Mouse (Mus musculus) kidney, postnatal 14 days (tissue): ENCODE data around the gene Slc44a3.

Source experiments
- DNase-seq: peaks from one replicate; pipeline ENCODE4 v3.0.0; 2022; ENCODE audit warnings: mixed read lengths

Gene Slc44a3

DNA sequence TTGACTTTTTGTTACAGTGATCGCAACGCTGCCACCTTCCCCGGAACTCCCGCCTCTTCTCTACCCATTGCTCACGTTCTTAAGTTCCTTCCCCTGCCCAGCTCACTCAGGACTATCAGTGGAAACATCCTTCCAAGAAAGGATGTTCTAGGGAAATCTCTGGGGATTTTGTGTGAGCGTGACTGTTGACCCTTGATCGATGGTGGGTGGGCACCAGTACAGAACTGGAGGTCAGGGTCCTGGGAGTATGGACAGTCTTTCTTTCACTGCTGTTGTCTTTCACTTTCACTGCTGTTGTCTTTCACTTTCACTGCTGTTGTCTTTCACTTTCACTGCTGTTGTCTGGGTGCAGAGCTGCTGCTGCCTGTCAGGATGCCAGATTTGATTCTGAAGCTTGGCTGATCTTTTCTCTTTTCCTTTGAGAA, 38.2 kb downstream of the Slc44a3 start:
- DNase-seq = no peak

DNA sequence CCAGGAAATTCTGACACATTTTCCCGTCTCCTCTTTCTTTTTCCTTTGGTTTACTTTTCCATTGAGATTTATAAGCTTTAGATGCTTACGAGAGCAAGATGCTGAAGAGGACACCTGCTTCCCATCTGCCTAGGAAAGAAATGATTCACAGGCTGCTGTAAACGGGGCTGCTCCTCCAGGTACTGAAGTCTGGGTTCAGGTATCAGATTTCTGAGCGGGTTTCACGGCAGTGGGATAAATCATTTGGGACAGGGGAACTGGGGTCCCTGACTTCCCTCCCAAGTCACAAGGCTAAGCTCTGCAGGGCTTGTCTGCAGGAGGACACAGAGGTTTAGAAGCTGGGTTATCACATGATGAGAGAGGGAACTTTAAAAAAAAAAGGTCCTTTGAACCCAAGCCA, 40.2 kb downstream of the Slc44a3 start:
- no peak for DNase-seq

DNA sequence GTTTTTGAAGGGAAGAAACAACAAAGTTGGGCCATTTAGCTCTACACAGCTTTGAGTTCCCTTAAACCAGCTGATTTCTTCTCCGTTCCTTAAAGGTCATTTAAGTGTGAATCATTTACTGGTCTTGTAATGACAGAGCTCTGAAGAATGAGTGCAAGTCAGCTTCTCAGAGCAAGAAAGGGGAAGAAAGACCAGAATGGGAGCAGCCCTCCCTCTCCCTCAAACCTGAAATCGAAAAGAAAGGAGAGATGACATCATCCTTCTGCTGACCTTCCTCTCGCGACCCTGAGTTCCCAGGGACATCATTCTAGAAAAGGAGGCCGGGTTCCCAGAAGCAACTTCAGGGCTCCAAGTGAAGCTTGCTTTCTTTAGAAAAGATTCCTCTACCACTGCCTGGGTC, 41.3 kb downstream of the Slc44a3 start:
- DNase-seq = no peak

DNA sequence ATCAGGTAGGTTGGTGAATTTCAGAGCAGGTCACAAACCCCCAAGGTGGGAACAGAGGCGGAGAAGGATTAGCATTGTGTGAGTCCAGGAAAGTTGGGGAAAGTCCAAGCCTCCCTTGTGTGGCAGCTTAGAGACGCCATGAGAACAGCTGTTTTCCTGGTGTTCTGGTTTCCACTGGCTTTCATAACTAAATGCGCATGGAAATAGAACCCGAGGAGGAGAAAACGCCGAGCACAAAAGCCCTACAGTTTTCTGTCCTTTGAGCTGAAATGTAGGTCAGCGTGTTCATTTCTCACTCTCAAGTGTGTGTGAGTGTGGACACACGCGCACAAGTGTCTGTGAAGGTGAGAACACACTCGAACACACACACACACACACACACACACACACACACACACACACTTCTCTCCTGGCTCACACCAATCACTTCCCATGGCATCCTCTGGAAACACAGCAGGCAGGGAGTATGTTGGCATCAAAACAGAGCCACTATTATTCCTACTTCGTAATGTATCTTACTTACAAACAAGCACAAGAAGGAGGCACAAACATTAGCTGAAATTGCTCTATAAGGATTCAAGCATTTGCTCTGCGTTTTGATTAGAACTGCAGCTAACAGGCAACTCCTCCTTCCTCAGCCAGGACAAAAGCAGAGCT, 42.6 kb downstream of the Slc44a3 start:
- DNase-seq = peak; percentile 27

DNA sequence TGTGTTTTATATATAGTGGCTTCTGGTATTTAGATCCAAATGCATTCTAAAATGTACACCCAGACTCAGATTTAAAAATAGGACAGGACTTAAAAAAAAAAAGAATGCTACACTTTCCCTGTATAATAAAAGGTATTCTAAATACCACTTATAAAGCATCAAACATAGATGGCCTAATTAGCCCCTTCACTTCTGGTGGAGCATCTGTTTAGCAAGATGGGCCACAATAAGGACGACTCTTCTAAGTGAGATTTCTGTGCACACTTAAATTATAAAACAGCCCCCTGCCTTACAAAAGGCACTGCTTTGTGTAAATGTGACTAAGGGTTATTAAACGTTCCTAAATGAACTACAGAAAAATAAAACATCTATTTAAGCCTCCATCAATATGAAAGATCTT, 47.0 kb downstream of the Slc44a3 start:
- DNase-seq = no peak

DNA sequence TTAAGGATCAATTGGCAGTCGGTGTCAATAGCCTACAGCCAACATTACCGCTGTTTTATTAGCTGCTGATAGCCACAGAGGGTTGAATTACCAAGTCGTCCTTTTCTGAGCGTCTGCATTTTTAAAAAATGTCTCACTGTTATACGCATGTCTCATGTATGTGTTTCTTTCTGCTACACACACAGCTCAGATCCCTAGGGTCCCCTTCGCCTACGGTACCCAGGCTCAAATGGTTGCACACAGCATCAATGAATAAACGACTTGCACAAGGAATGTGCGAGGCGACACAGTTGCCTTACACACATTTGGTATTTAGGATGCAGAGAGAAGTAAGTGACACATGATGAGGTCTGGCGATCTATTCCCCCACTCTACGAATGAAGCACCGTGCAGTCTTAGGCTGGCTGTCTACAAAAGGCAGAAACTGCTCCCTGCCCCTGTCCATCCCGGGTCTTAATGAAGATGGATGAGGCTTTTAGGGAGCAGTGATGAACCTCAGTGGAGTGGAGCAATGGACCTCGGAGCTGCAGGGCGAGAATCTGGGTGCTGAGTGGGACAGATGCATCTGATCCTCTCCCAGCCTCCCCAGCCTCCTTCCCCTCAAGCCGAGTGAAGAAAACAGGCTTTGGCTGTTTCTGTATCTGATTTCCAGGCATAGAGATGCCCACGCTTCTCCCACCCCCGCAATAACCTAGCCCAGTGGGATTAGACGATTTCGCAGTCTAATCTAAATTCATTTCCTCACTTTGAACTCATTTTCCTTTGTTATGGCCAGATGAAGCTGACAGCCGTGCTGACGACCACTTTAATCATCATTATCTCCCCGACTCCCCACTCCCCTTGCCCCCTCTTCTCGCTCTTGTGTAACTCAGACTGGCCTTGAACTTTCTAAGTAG, 48.7 kb downstream of the Slc44a3 start:
- no peak for DNase-seq

DNA sequence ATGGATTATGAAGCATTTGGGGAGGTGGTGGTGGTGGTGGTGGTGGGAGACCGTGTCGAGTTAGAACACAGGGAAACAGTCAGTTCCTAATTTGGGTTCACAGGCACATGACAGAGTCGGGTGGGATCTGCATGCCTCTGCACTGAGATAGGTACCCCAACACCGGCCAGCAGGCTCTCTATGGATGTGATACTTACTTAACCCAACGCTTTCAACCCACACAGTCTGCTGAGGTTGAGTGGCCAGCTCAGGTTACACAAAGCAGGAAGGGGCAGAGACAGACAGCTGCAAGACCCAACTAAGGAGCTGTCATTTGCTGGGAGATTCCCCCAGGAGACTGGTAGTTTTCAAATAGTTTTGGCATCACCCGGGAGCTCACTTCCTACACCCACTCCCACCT, 50.6 kb downstream of the Slc44a3 start:
- no peak for DNase-seq

DNA sequence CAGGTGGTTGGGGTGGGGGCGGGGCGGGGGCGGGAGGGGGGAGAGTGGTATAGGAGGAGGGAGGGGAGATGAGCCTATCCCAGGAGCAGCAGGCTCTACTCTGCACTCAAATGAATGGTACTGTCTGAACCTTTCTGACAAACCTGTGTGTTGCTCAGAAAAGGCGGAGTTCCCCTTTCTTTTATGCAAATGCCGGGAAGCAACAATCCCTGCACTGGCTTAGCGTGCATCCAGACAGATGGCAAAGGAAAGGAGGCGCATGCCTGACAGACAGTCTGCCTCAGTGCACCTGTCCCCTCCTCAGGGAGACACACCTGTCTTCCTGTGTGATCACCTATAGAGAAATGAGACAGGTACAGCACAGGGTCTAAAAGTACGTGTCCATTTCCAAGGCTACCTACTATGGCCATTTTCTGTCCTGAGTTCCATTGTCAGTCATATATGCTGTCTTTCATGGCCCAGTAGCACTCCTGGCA, 51.2 kb downstream of the Slc44a3 start:
- DNase-seq = no peak

DNA sequence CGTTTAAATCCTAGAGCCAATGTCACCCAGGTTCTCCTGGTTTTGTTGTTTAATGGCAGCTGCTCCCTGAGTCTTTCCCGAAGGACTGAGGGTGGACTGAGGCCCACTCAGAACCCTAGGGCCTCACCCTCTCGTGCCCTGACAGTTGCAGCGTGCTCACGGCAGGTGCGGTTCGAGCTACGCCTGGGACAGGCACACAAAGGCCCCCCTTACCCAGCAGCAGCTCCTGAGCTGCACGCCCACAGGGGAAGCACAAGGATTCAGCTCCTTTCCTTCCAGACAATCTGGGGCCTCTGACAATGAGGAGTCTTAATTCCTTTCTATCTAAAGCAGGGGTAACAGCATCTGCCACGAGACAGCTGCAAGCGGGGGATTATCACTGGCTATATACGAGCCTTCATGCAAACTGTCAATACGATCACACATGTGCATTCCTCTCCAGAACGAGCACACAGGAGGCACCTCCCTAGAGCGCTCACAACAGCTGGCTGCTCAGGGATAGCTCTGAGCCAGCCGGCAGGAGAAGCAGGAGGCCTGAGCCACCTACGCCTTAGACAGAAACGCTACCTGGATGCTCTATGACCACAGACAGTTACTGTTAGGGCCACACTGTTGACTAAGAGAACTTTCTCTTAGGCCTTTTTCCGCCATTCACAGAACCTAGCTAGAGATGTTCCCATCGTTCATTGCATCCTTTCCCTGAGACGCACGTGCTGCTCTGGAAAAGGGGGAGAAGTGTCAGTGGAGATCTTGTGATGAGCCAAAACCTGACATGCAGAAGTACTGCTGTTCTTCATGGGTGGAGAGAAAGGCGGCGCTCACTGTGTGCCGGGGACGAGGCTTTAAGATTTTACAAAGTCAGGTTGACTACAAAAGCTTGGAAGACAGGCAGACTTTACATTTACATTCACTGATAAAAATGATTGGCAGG, 51.9 kb downstream of the Slc44a3 start:
- DNase-seq = no peak

DNA sequence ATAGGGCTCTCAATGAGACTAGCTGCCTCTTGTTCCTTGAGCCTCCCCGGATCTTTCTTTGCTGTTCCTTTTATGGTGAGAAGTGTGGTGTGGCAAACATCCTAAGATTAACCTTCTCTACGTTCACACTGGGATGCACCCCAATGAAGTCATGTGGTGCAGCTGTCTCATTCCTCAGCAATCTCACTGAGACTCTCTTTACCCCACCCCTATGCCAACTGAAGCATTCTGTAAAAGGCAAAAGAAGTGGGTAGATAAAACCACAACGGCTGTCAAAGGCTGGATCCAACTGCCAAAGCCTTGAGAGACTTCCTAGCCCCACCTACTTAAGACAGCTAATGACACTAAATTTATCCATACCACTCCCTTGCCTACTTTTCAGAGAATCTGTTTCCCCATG, 57.5 kb downstream of the Slc44a3 start:
- DNase-seq = no peak

DNA sequence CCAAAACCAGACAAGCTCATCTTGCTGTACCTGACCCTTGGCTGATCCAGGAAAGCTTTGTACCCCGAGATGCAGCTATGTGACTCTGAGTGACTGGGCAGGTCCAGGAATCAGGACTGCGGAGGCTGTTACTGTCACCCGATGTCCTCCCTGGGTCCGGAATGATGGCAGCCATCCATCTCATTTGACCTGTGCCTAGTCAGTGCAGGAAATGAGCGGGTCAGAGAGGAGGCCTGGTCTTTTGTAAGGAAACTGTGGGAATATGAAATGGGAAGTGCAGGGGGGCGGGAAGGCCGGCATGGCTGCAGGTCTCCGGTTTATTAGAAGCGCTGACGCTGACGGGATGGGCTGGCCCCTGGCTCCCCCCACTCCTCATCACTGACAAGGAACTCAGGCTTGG, 60.5 kb downstream of the Slc44a3 start:
- peak; percentile 65 for DNase-seq

DNA sequence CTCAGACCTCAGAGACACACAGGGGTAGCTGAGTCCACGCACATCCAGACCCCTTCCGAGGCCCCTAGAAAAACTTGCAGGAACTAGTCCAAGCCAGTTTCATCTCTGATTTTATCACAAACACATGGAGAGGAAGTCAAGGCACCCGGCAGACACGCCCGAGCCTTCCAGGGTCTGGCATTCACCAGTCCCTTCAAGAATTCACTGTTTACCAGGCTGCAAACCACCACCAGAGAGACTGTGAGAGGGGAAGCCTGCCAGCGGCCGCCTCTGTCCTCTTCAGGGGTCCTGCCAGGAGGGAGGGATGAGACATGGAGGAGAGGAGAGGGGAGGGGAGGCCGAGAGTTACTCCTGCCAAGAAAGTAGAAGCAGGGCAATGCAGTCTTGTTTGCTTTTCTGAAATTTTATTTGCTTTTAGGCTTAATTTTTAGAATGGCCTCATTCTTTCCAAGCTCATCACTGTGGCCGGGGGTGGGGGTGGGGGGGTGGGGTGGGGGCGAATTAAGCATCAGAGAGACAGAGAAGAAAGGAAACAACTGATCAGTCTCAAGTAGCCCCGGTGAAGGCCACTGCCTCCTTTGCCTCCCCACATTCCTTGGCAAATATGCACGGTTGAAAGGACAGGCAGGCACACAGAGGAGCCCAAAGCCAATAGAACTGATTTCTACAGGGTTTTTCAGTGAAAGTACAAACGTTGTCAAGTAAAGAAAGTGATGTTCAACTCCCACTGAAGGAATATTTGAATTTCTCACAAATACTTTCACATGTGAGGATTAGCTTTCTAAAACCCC, 62.8 kb downstream of the Slc44a3 start:
- DNase-seq = peak; percentile 37

DNA sequence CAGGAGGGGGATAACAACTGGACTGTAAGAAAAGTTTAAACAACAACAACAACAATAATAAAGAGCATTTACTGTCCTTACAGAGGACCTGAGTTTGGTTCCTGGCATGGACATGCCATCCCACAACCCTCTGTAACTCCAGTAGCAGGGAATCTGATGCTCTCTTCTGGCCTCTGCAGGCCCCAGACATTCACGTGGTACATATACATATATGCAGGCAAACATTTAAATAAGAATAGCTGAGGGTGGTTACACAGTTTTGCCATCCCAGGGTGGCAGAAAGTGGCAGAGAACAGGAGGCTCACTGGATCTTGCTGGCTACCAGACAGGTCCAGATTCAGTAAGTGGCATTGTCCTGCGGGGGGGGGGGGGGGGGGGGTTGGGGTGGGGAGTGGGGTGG, 64.1 kb downstream of the Slc44a3 start:
- DNase-seq = no peak

DNA sequence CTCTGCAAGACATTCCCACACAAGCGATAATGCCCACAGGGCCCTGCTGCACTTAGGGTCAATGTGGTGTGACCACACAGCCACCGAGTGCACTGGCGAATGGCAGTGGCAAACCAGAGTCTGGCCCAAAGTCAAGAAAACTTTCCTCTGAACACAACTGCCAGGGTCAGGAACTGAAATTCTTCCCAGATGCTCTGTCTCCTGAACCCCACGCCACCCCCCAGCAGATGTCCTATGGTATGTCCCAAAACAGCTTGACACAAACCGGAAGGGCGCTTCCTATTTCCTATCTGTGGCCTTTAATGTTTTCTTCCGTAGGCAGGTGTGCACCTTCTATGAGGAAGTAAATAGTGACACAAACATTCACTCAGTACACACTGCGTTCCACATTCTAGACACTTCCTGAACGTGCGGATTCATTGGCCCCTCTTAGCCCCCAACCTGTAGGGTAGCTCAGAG, 65.1 kb downstream of the Slc44a3 start:
- DNase-seq = peak; percentile 48

DNA sequence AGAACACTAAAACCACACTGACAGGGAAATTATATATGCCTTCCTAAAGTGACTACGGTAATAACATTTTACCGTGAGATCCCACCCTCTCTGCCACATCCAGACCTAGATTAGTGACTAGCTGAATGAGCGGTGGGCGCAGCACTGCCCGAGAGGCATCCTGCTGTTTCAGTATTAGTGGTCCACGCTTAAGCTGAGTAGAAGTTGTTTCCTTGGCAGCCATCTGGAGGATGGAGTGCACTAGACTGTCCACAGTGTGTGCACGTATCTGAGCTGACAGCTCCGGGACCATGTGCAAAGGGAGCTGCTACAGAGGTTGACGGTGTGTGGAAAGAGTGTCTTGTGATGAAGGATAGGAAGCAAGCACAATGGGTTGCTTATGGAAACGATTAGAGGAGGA, 66.4 kb downstream of the Slc44a3 start:
- DNase-seq = no peak

DNA sequence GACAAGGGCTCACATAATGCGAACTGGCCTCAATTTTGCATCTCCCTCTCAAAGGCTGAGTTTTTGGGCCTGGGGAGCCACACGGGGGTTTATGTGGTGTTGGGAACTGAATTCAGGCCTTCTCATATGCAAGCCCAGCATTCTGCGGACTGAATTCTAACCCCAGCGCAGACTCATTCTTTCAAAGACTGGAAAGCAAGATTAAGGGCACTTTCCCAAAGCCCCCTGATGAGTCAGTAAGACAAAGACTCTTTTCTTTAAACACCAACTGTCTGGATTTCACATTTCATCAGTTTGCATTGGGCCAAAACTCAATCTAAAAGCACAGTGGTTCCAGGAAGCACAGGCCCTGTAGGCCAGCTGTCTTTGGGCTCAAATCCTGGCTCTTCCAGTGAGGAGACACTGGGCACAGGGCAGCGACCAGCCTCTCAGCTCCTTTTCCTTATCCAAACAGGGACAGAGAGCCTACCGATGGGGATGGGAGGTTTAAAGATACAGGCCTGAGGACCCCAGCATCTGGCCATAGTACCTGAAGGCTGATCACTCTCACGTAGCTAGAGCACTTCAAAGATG, 67.4 kb downstream of the Slc44a3 start:
- no peak for DNase-seq

DNA sequence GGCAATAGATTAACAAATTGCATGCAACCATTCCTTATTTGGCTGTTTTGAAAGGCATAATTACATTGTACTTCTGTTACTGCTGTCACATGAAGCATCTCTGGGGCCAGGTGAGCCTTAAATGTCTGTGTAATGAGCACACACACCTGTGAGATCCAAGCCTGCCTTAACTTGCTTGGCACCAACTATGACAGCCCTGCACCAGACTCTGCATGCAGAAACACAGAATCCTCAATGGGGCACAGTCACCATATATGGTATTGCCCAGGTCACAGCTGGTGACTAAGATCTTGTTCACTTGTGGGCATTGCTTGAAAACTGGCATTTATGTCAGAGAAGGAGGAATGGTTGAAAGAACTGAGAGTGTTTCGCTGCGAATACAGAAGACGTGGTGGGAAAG, 69.4 kb downstream of the Slc44a3 start:
- DNase-seq = no peak

DNA sequence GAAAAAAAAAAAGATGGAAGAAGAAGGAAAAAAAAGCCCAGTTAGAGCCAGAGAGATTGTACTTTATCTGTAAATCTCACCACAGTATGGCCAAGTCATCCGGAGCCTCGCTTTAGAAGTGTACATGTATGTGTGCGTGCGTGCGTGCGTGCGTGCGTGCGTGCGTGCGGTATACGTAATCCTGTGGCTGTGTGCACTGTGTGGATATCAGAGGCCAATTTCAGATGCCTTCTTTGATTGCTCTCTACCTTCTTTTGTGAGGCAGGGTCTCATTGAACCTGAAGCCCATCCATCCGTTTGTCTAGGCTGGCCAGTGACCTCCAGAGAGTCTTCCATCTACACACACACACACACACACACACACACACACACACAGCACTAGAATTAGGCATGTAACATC, 70.7 kb downstream of the Slc44a3 start:
- no peak for DNase-seq

DNA sequence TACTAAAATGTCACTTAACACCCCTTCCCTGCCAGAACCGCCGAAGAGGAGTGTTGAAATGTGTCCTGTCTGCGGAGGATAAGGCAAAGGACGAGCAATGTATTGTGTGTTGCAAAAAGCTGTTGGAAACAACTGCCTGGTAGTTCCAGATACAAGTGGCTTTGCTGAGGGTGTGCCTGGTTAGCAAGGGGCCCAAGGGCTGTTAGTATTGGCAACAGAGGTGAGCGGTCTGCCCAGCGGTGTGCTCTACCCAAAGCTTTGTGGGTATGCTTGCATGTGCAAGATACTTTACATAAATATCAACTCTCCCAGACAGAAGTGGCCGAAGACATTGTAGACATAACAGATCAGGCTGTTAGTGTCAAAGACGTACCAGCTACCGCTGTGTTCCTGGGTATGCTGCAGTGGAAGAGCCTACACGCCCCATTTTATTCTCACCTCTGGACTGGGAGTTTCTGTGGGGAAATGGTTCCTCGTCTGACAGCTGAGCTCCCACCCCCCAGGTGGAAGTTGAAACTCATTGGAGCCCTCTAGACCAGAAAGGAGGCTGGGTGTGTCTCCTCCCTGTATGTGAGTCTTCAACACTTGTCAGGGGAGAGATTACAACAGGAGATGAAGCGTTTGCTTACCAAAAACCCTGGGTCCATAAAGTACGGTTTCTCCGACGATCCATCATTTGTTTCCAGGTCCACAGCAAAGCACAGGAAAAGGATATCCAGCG, 71.6 kb downstream of the Slc44a3 start:
- no peak for DNase-seq

DNA sequence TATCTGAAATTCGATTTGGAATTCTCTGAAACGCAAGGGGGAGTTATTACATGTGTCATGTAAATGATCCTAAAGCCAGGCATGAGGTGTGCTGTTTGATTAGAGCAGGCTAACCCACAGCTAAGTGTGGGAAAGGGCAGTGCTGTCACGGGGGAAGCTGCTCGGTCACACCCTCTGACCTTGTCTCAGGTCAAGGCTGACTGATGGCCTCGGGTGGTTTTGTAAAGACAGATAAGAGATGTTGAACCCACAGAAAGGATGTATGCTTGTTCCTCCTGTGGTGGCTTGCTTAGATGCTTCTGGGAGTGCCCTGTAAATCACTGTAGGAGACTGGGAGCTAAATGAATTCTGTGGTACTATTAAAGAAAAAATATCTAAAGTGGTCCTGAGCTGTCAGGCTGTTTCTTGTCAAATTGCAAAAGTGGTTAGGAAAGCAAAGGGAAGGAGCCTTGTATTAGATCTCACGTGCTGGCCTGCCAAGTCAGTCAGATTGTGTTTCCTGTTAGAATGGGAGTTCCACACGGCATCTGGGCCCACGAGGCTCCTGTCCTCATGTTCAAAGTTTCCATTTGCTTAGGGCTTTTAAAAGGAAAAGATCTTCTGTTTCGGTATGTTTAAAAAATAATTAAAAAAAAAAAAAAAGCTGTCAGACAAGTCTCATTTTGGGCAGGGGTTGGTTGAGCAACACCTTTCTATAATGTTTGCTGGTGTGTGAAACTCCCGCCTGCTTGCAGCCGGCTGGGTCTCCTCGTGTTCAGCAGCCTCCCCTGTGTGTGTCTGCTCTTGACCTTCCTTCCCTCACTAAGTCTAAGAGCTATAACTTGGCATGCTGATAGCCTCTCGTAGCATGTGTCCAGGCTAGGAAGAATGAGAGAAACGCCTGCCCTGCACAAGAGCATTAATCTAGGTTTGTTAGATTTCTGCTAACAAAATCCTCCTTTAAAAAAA, 73.4 kb downstream of the Slc44a3 start:
- no peak for DNase-seq
